Mouse (Mus musculus) MEL (cell line): Measurements from ENCODE around the gene Myl6b.
A peak's percentile ranks its signal among the peaks of the same experiment; 100 is the strongest.

Experiments used
- CTCF ChIP-seq, 3 experiments: IDR thresholded peaks in 2 of 3; conservative IDR thresholded peaks in 1 of 3; 2 replicates each; pipeline ENCODE4 v1.5.1; 2011 to 2012; ENCODE audit warnings: low read length in 3 of 3, low read depth in 2 of 3, mild to moderate bottlenecking in 2 of 3, improper control_type of control experiment in 1 of 3, inconsistent platforms in 1 of 3, mixed read lengths in 1 of 3, moderate library complexity in 1 of 3; ENCODE audit not compliant: control insufficient read depth in 1 of 3, insufficient read depth in 1 of 3, poor library complexity in 1 of 3, severe bottlenecking in 1 of 3
- E2F4 ChIP-seq: IDR thresholded peaks from 2 replicates; pipeline ENCODE4 v1.6.1; 2011; ENCODE audit warnings: low read depth, low read length, improper control_type of control experiment, borderline replicate concordance
- POLR2A ChIP-seq, 2 experiments: IDR thresholded peaks; 2 replicates each; pipeline ENCODE4 v1.6.1; 2011 to 2012; ENCODE audit warnings: low read length in 2 of 2, mild to moderate bottlenecking in 2 of 2, control low read depth in 1 of 2, improper control_type of control experiment in 1 of 2, low read depth in 1 of 2, moderate library complexity in 1 of 2; ENCODE audit not compliant: control insufficient read depth in 1 of 2, insufficient read depth in 1 of 2, poor library complexity in 1 of 2
- RAD21 ChIP-seq: IDR thresholded peaks from 2 replicates; pipeline ENCODE4 v1.6.1; 2011; ENCODE audit warnings: mild to moderate bottlenecking, low read depth, low read length, improper control_type of control experiment

- TF ChIP-seq CTCF (IDR thresholded peaks at IDR 0.05 in 2 of 3, conservative IDR thresholded peaks at IDR 0.05 in 1 of 3; ENCODE audit: control insufficient read depth in 1 of 3, insufficient read depth in 1 of 3, low read depth in 2 of 3, low read length in 3 of 3, poor library complexity in 1 of 3, severe bottlenecking in 1 of 3) (peak in 2 of 3 experiments; percentile 62 to 80; a peak in 4 of 6 replicates), E2F4 (no peak), RAD21 (peak; percentile 90), POLR2A (IDR thresholded peaks at IDR 0.05; ENCODE audit: control insufficient read depth in 1 of 2, insufficient read depth in 1 of 2, low read depth in 1 of 2, low read length in 2 of 2, poor library complexity in 1 of 2) (no peak)
Measured at GRCm38 (mm10) chr10:128455280-128455679, 43.2 kb downstream of the Myl6b start.
